Mouse (Mus musculus): ENCODE results near the gene Gm20532.

Gm20532 gene

DNA sequence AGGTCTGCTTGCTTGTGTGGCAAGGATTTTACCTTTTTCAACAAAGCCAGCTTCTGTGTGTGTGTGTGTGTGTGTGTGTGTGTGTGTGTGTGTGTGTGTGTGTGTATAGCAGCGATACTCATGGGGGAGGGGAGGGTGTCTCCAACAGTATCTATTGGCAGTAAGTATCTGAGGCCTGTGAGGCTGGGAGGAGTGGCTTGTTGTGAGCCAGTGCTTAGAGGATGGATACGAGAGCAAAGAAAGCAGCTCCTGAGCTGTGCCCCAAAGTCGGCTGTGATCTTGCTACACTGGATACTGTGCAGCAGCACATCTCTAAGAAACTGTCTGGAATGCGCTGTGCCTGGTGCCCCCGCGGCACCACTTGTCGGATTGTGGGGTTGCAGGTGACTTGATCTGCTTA lies 31.5 kb downstream of the Gm20532 start:
- DNase-seq (ENCODE audit: low spot score in 2 of 2): no peak

DNA sequence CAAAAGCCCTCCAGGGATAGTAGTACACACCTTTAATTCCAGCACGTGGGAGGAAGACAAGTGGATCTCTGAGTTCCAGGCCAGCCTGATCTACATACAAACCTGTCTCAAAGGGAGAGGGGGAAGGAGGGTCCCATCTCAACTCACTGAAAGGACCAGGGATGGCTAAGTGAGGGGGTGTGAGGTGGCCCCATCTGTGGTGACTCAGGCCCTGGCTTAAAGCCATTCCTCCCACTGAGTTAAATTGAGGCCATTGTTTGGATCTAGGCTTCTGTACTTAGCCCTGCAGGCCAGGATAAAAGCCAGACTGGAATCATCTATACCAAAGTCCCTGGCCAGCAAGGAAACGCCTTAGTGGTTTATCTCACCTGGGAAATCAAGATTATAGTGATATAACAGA lies 34.8 kb downstream of the Gm20532 start:
- no peak for DNase-seq (ENCODE audit: low spot score in 2 of 2)

DNA sequence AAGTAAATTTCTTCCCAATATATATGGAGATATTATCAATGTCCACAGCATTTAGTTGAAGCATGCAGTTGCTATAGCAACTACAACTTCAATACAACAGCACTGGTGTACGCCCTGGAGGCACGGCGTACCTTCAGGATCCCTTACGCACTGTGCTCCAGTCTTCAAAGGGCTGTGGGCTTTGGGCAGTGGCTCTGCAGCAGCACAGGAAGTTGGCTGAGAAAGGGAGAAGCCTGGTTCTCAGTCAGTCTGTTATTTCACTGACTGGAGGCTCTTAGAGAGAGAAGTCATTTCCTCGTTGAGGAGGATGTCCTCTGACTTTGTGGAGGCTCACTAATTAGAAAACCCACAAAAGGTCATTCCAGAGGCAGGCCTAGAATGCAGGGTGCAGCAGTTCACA lies 36.5 kb downstream of the Gm20532 start:
- no peak for DNase-seq (ENCODE audit: low spot score in 2 of 2)

DNA sequence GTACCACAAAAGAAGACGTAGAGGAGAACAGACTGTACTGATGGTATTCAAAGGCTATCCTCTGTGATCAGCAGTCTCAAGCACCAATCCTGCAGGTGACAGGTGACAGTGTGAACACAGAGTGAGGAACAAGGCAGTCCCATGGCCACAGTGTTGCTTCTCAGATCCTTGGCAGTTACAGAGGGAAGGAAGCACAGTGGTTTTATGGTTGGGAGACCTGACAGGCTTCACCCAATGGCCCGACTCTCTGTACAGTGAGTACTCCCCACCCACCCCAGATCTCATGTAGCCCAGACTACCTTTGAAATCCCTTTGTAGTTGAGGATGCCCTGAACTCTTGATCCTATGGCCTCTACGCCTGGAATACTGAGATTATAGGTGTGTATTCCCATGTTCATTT lies 39.0 kb downstream of the Gm20532 start:
- peak; percentile 29 to 32 for DNase-seq (ENCODE audit: low spot score in 2 of 2)

DNA sequence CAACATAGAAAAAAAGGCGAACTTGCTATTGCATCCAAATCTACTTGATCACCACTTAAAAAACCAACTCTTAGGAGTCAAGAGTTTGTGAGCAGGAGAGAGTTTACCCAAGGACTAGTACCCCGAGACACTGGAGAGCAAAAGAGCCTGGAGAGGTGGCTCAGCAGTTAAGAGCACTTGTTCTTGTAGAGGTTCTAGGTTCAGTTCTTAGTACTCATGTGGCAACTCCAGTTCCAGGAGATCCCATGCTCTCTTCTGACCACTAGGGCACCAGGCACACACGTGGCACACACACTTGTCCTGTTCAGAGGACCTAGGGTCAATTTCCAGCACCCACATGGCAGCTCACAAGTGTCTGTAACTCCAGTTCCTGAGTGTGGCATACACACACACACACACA lies 39.6 kb downstream of the Gm20532 start:
- DNase-seq (ENCODE audit: low spot score in 2 of 2): no peak

DNA sequence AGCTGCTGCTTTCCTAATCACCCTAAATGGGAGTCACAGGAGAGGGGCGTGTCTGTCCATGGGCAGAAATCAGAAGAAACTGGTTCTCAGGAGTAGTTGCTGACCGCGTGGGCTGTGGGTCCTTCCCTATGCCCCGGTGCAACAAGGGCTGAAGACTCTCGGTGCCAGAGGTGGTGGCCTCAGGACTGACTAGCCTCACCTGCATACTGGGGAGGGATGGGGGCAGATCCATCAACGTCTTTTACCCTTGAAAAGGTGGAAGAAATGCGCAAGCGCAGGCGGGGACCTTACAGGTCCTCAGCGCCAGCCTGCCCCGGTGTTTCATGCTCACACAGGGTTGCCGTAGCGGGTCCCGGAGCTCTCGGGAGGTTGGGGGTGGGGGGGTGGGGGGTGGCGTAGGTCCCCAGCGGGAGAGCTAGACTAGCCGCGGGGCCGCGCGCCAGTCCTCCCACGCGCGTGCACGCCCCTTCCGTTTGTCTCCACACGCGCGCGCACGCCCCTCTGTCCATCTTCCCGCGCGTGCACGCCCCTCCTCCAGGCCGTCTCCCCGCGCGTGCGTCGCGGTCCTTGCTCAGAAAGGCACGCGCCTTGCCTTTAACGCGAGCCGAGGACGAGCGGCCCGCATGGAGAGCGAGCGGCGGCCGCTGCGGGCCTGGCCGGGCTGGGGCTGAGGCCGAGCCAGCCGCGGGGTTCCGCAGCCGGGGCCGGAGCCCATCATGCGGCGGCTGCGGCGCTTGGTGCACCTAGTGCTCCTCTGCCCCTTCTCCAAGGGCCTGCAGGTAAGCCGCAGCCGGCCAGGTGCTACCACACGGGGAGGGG lies 41.7 kb downstream of the Gm20532 start, which contains the start of gene Fam69b:
TSS of gene Fam69b (plus strand) at position 537 of the 819 bp plus-strand sequence.
- peak; percentile 41 to 44 for DNase-seq (ENCODE audit: low spot score in 2 of 2)

DNA sequence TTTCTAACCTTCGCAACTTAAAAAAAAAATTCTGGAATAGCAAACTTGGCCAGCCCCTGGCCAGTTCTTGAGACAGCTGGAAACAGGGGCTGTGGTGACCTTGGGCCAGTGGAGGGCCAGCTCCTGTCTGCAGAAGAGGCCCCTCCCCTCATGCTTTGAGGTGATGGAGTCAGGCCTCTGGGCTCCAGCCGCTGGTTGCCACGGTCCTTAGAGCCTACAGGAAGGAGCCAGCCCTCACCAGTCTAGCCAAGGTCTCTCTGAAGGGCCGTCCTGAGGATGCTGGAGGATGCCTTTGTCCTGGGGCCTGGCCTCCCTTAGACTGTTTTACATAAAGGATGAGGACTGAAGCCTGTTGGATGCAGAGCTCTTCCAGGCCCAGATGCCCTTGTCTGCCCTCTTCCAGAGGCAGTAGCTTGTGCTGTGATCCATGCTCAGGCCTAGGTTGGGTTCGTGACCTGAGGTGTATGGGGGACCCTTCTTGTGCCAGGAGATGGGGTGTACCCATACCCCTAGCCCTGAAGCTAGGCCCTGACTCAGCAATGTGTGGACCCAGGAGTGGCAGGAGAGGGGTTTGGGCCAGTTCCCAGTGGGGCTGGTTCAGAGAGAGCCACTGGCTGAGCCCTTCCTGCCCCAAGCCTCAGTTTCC lies 42.5 kb downstream of the Gm20532 start:
- DNase-seq (ENCODE audit: low spot score in 2 of 2): no peak

DNA sequence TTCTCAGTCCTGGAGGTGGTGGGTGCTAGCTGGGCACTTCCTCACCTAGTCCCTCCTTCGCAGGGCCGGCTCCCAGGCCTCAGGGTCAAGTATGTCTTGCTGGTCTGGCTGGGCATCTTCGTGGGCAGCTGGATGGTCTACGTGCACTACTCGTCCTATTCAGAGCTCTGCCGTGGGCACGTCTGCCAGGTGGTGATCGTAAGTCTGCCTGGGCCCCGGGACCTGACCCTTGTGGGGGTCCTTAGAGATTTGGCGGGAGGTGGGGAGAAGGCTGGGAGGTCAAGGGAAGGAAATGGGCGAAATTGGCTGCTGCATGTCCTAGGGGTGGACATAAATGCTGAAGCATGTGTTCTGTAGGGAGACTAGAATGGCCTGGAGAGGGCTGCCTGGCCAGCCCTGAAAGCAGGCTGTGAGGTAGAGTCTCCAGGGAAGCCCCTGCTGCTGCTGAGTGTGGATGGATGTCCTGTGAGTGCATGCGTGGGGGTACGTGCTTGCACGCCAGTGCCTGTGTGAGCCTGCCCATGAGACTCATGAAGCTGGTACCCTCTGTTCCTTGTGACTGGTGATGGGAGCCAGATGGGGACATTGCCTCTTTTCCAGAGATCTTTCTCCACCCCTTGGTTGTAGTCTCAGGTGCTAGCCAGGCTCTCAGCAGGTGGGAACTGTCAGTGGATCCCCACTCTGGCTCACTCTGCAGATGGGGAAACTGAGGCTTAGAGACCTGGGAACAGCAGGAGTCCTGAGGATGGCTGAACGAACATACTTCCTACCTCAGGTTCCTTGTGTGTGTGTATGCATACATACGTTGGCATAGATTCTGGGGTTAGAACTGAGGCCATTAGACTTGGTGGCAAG lies 46.3 kb downstream of the Gm20532 start:
- no peak for DNase-seq (ENCODE audit: low spot score in 2 of 2)

DNA sequence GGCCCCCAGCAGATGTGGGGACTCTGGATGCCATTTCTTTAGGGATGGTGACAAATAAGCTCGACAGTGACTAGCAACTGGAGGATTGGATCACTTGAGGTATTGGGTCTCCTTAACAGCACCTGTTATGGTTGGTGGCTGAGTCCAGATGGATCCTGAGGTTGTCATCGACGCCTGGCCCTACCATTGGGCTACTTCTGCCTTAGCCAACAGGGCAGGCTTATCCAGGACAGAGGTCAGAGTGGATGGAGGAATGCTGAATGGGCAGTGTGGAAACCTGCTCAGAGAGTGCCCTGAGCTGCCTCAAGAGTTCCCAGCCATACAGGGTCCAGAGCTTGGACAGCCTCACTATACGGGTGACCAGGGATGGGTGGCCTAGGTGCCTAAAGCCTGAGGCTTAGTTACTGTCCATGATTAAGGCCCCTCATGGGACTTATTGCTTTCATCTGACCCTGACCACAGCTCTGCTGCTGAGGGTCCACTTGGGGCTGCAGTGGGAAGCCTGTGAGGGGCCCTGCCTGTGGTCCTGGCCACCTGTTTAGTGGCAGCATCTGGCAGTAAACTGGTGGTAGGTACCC lies 47.6 kb downstream of the Gm20532 start:
- DNase-seq (ENCODE audit: low spot score in 2 of 2): no peak

DNA sequence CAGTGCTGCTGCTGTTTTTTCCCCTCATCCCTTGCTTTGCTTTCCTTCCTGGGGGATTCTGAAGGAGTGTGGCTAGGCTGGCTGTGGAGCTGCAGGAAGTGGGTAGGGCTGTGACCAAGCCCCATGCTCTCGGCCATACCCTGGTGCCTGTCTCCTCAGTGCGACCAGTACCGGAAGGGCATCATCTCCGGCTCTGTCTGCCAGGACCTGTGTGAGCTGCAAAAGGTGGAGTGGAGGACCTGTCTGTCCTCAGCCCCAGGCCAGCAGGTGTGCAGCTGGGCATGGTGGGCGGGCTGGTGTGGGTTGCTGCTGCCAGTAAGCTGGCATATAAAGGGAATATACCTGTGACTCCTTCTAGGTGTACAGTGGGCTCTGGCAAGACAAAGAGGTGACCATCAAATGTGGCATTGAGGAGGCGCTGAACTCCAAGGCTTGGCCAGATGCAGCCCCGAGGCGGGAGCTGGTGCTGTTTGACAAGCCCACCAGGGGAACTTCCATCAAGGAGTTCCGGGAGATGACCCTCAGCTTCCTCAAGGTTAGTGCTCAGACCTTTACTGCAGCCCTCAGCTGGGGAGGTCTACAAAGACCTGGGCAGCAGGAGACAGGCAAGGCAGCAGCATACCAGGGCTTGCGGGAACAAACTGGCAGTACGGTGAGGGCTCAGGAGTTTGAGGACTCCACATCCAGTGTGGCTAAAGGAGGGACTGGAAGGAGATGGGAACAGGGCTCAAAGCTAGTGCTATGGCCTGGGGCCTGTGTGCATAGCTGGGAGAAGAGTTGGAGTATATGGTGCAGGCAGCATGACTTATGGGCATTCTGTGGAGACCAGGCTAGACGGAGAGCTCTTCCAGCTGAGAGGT lies 48.4 kb downstream of the Gm20532 start:
- DNase-seq (ENCODE audit: low spot score in 2 of 2): no peak

DNA sequence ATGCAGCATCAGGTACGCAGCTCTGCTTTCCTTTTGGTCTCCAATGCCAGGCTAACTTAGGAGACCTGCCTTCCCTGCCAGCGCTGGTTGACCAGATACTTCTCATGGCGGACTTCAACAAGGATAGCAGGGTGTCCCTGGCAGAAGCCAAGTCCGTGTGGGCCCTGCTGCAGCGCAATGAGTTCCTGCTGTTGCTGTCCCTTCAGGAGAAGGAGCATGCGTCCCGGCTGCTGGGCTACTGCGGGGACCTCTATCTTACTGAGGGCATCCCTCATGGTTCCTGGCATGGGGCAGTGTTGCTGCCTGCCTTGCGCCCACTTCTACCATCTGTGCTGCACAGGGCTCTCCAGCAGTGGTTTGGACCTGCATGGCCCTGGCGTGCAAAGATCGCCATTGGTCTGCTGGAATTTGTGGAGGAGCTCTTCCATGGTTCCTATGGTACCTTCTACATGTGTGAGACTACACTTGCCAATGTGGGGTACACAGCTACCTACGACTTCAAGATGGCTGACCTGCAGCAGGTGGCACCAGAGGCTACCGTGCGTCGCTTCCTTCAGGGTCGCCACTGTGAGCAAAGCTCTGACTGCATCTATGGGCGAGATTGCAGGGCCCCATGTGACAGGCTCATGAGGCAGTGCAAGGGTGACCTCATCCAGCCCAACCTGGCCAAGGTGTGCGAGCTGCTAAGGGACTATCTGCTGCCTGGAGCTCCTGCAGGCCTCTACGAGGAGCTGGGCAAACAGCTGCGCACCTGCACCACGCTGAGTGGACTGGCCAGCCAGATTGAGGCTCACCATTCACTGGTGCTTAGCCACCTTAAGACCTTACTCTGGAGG lies 49.3 kb downstream of the Gm20532 start:
- no peak for DNase-seq (ENCODE audit: low spot score in 2 of 2)

DNA sequence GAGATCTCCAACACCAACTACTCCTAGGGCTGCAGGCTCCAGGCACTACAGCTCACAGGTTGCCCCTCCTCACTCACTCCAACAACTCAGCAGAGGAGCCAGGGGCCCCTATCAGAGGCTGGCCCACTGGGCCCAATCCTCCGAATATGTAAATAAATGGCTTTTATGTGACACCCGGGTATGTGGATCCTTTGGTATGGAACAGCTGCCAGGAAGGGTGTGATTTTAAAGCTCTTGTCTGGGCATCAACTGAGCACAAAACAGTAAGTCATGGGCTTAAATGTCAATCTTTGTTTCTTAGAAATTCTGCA lies 49.8 kb downstream of the Gm20532 start:
- no peak for DNase-seq (ENCODE audit: low spot score in 2 of 2)

DNA sequence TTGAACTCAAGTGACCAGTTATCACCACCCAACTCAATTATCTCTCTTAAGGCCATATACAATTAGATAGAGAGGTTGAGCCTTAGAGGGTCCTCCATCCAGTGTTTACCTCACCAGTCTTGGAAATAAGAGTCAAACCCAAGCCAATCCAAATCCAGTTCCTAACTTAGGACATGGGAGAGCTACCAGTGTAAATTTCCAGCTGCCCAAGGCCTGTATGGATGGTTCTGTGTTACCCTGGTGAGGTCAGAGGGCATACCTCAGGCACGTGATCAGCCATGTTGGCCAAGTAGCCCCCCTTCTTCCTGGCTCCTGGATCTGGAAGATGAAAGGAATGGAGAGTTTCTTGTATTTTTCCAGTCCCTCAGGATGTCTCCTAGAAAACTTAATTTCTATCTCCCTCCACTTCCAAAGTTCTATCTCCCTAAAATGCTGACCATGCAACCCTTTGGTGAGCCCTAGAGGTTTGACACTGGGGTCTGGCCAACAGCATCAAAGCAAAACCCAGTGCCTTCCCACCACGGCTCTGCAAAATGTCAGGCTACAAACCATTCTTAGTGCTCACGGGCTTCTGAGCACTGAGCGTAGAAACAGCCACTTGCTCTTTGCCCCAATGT lies 51.0 kb downstream of the Gm20532 start:
- DNase-seq (ENCODE audit: low spot score in 2 of 2): no peak

DNA sequence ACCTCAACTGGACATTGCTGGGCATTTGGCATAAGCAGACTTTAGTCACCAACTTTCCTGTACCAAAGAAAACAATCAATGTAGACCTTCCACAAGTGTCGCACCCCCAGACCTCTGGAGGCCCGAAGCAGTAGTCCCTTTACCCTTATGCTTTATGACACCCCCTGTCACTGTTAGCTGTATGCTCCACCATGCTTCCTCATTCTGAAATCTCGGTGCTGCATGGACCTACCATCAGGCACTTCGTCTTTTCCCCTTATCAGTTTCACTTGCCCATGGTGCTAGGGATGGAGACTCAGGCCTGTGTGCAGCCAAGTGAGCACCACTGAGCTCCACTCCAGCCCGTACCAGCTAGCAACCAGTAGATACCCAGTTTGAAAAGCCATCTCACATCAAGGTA lies 51.6 kb downstream of the Gm20532 start:
- no peak for DNase-seq (ENCODE audit: low spot score in 2 of 2)

DNA sequence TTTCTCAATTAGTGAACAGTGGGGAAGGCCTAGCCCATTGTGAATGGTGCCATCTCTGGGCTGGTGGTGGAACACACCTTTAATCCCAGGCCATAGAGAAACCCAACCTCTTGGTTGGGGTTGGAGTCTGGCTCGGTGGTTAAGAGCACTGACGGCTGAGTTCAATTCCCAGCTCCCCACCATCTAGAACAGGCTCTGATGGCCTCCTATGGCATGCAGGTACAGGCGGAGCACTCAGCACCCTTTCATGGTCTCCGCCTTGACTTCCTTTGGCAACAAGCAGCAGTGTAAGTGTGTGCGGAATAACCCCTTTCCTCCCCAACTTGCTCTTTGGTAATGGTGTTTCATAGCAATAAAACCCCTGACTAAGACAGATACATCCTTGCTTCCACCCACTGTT lies 52.1 kb downstream of the Gm20532 start:
- DNase-seq (ENCODE audit: low spot score in 2 of 2): no peak

DNA sequence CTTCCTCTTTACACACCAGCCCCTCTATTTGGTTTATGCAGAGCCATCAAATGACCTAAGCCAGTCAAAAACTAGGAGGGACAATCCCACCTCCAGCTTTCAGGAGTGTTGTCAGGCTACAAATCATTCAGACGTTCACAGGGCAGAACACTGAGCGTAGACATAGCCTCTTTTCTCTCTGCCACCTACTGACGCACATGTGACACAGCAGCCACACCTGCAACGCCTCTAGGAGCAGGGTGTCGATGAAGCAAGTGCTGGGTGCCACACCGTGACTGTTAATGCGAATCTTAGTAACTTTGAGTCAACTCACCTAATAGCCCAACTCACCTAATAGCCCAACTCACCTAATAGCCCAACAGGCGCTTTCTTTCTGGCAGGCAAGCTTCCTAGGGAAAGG lies 52.6 kb downstream of the Gm20532 start:
- DNase-seq (ENCODE audit: low spot score in 2 of 2): peak; percentile 69 to 70

DNA sequence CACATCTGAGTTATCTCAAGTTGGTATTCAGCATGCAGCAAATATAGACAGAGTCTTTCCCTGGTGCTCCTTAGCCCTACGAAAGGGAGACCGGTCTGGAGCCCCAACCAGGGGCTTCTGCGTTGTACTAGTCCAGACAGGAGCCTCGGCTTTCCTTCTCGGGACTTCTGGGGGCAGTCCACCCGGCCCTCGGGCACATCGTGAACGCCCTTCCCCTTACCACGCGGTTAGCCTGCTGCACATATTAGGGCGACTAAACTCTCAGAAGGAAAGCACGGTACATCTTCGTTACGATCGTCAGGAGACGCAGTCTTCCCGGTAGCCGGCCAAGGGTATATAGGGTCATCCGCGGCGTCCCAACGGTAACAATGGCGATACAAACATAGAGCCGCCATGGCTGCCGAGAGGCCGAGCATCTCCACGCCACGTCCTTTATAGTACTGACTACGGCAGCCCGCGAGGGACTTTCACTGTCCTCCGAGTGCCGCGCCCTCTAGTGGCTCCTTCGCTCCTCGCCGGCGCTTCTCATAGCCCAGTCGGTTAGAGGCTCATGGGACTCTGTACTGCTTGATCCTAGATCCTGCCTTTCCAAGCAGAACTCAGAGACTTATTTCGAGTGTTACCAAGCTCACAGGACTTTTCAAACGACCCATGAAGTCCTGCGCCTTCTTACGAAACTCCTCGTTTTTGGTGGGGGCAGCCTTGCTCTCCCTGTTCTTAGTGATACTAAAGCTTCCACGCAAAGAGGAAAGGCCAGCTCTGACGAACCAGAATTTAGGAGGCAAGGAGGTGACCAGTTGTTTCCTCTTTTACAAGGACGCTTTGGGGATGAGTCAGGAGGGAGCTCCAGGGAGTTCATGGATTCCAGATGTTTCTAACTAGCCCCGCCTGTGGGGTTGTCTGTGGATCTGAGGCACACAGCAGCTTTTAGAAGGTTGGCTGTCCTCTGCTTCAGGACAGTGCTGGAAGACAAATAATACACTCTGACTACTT lies 53.7 kb downstream of the Gm20532 start:
- peak; percentile 89 to 92 for DNase-seq (ENCODE audit: low spot score in 2 of 2)

DNA sequence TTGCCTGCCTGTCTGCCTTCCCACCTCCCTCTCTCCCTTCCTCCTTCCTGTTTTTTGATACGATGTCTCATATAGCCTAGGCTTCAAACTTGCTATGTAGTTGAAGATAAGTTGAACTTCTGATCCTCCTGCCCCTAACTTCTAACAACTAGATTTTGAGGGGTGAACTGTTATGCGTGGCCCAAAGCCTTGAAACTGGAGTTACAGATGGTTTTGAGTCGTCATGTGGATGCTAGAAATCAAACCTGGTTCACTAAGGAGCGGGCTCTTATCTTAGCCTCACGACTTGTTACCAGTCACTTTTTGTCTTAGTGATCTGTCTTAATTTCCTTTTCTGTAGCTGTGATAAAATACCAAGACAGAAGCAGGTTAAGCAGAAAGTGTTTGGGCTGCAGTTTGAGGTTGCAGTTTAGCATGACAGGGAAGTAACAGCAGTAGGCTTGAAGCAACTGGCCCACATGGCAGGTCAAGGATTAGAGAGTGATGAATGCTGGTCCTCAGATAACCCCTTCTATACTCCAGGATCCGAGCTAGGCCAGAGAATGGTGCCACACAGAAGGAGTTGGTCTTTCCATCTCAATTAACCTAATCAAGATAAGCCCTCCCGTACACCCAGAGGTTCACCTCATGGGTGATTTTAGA lies 54.7 kb downstream of the Gm20532 start:
- no peak for DNase-seq (ENCODE audit: low spot score in 2 of 2)

Data from spleen, postnatal 36 days (tissue).